1 mouse cellular context compared by ENCODE assay signal in the genomic region with DNA sequence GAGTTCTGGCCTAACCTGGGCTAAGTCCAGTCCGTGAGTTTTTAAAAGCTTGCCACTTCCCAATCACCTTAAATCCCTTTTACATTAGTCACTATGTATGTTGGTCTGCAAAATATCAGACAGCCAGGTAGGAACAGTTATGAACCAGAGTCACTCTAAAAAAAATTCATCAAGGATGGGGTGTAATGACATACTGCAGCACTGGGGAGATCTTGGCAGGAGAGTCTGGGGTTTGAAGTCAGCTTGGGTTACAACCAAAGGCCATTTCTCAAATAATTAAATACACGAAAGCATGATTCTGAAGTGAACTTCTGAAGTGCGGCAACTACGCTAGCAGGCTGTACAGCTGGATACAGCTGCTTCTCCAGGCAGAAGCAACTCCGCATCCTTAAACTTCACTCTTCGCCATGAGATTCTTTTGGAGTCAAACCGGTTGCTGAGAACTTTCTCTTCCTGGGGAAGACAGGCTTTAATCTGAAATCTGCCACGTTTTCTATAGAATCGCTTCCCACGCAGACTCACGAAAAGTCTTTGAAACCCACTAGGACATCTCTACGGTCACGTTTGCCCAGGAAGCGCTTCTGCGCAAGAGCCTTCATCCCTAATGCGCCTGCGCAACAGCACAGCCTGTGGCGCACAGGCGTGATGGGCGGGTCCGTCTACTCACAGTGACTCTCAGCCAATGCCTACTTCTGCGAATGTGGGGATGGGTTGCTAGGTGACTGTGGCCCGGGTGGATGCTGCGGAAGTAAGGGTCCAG.
A peak's percentile ranks its signal among the peaks of the same experiment; 100 is the strongest.
TF ChIP-seq lines count a peak whose summit lies in the region.

No protein-coding gene starts in this region.

TF ChIP-seq in MEL, 35 proteins besides CTCF, POLR2A, EP300 and RAD21:
- TF ChIP-seq GATA1 (IDR thresholded peaks at IDR 0.05; ENCODE audit: low read depth, low read length) (no peak), KAT2A (conservative IDR thresholded peaks at IDR 0.05; ENCODE audit: low read depth, low read length) (no peak), TBP (IDR thresholded peaks at IDR 0.05; ENCODE audit: low read depth, low read length) (no peak), NRF1 (IDR thresholded peaks at IDR 0.05; ENCODE audit: insufficient read depth, low read depth, low read length, poor library complexity, severe bottlenecking) (peak; percentile 89), MXI1 (IDR thresholded peaks at IDR 0.05; ENCODE audit: low read depth, low read length) (no peak), TAL1 (IDR thresholded peaks at IDR 0.05; ENCODE audit: low read length) (no peak), ELF1 (IDR thresholded peaks at IDR 0.05; ENCODE audit: low read depth, low read length) (peak; percentile 53), CHD2 (IDR thresholded peaks at IDR 0.05; ENCODE audit: low read length) (no peak), E2F4 (IDR thresholded peaks at IDR 0.05; ENCODE audit: borderline replicate concordance, low read depth, low read length) (no peak), MYB (IDR thresholded peaks at IDR 0.05; ENCODE audit: low read depth, low read length) (no peak), POLR2AphosphoS5 (IDR thresholded peaks at IDR 0.05; ENCODE audit: borderline replicate concordance, low read depth, low read length) (no peak), USF1 (IDR thresholded peaks at IDR 0.05; ENCODE audit: low read depth, low read length) (no peak), MAFK (IDR thresholded peaks at IDR 0.05; ENCODE audit: borderline replicate concordance, low read depth, low read length) (no peak), TCF12 (IDR thresholded peaks at IDR 0.05; ENCODE audit: low read depth, low read length) (no peak), UBTF (IDR thresholded peaks at IDR 0.05; ENCODE audit: borderline replicate concordance, insufficient read depth, low read depth, low read length) (no peak), RCOR1 (IDR thresholded peaks at IDR 0.05; ENCODE audit: low read depth, low read length) (peak; percentile 34; the same call in 1 of the 2 replicates), JUND (IDR thresholded peaks at IDR 0.05; ENCODE audit: low read depth, low read length) (no peak), GABPA (IDR thresholded peaks at IDR 0.05; ENCODE audit: low read depth, low read length) (no peak), MEF2A (IDR thresholded peaks at IDR 0.05; ENCODE audit: extremely low read depth, insufficient replicate concordance, low read depth, low read length, poor library complexity, severe bottlenecking) (no peak), ZKSCAN1 (IDR thresholded peaks at IDR 0.05; ENCODE audit: low read depth, low read length) (no peak), MYC (IDR thresholded peaks at IDR 0.05; ENCODE audit: low read depth, low read length) (no peak), ZMIZ1 (IDR thresholded peaks at IDR 0.05; ENCODE audit: low read depth, low read length) (no peak), ZC3H11A (IDR thresholded peaks at IDR 0.05; ENCODE audit: low read depth, low read length) (no peak), MAX (IDR thresholded peaks at IDR 0.05; ENCODE audit: low read length) (no peak), NELFE (IDR thresholded peaks at IDR 0.05; ENCODE audit: low read depth, low read length) (peak; percentile 69), CHD1 (IDR thresholded peaks at IDR 0.05; ENCODE audit: low read depth, low read length) (no peak), MAZ (IDR thresholded peaks at IDR 0.05; ENCODE audit: low read depth, low read length) (no peak), ZNF384 (IDR thresholded peaks at IDR 0.05; ENCODE audit: low read depth, low read length) (no peak), ETS1 (IDR thresholded peaks at IDR 0.05; ENCODE audit: low read depth, low read length) (no peak), HCFC1 (IDR thresholded peaks at IDR 0.05; ENCODE audit: low read depth, low read length) (peak; percentile 54), BHLHE40 (IDR thresholded peaks at IDR 0.05; ENCODE audit: borderline replicate concordance, low read depth, low read length) (peak; percentile 35; the same call in 1 of the 2 replicates), SMC3 (IDR thresholded peaks at IDR 0.05; ENCODE audit: low read depth, low read length) (no peak), USF2 (IDR thresholded peaks at IDR 0.05; ENCODE audit: borderline replicate concordance in 1 of 2, insufficient read depth in 1 of 2, low read depth in 1 of 2, low read length in 2 of 2) (no peak), POLR2AphosphoS2 (IDR thresholded peaks at IDR 0.05; ENCODE audit: low read length) (no peak), SIN3A (IDR thresholded peaks at IDR 0.05; ENCODE audit: low read length) (no peak)
